Mouse (Mus musculus): ENCODE measurements around the gene Scarf1.

GRCm38 (mm10) chr11:75535106-75535795 is 21.9 kb downstream of the Scarf1 start:
- TF ChIP-seq CTCF (IDR thresholded peaks at IDR 0.05; ENCODE audit: low read depth) = no peak
- no peak for TF ChIP-seq EP300 (IDR thresholded peaks at IDR 0.05; ENCODE audit: low read depth)

Measured in liver, embryonic 14.5 days (tissue).